Mouse (Mus musculus): ENCODE results near the gene Mettl14. TPM values are rescaled to one million over a fixed set of nuclear protein-coding genes. Genes with fewer than 3 reads are reported as not detected.

The Mettl14 gene
- total RNA-seq, 2 experiments from 2014 or later = 12.3 to 13.6 TPM

GRCm38 (mm10) chr3:123321612-123322011 lies 64.3 kb downstream of the Mettl14 start:
- DNase-seq (ENCODE audit: low spot score in 2 of 2) = peak; percentile 20 to 26

- no peak for DNase-seq (ENCODE audit: low spot score in 2 of 2)
Measured at GRCm38 (mm10) chr3:123320341-123320740, 65.6 kb downstream of the Mettl14 start.

Other genes with a start within 250 kb of the Mettl14 start
- 1 to 10 TPM; 3.6 to 4.3 TPM for gene Synpo2, start 150.0 kb downstream of the Mettl14 start, total RNA-seq (2021)
- 10 to 100 TPM; 12.6 to 13.2 TPM for gene Sec24d, start 118.7 kb downstream of the Mettl14 start, total RNA-seq (2021)
- gene Prss12, start 60.8 kb upstream of the Mettl14 start, total RNA-seq (2021) = 10 to 100 TPM; 15.6 to 22.2 TPM

All from left cerebral cortex, adult 18-20 months (tissue).